Mouse (Mus musculus) hindbrain, postnatal 0 days (tissue): ENCODE data around the gene Fam209. TPM values are rescaled to one million over a fixed set of nuclear protein-coding genes. Genes with fewer than 3 reads are reported as not detected.

Experiments
- ATAC-seq: fragments of 200-750 bp; cut with Nextera tagmentation; 2 replicates; pipeline ENCODE4 v1.8.0; 2017; ENCODE audit warnings: mild to moderate bottlenecking, moderate TSS enrichment, moderate library complexity
- DNase-seq: peaks from one replicate; pipeline ENCODE4 v3.0.0-alpha.2; 2015; ENCODE audit warnings: low spot score
- H3K27ac ChIP-seq: fragments of 300-500 bp; sonication (generic); 2 replicates; pipeline ENCODE4 v1.5.1; 2014; ENCODE audit warnings: mild to moderate bottlenecking
- H3K27me3 ChIP-seq: fragments of 300-500 bp; sonication (generic); 2 replicates; pipeline ENCODE4 v1.6.1; 2014; ENCODE audit warnings: low read length, mixed read lengths; ENCODE audit not compliant: insufficient read depth
- H3K36me3 ChIP-seq: fragments of 300-500 bp; sonication (generic); 2 replicates; pipeline ENCODE4 v1.6.1; 2014; ENCODE audit warnings: low read length, mixed read lengths; ENCODE audit not compliant: insufficient read depth
- H3K4me1 ChIP-seq: fragments of 300-500 bp; sonication (generic); 2 replicates; pipeline ENCODE4 v1.6.1; 2014; ENCODE audit warnings: antibody characterized with exemption, low read length, mixed read lengths; ENCODE audit not compliant: insufficient read depth
- H3K4me2 ChIP-seq: fragments of 300-500 bp; sonication (generic); 2 replicates; pipeline ENCODE4 v1.6.1; 2014; ENCODE audit warnings: low read depth, mild to moderate bottlenecking, low read length, moderate library complexity, mixed read lengths
- H3K4me3 ChIP-seq: fragments of 300-500 bp; sonication (generic); 2 replicates; pipeline ENCODE4 v1.5.1; 2014; ENCODE audit warnings: low read length
- H3K9ac ChIP-seq: fragments of 300-500 bp; sonication (generic); replicated peaks from 2 replicates; pipeline ENCODE4 v1.6.1; 2014; ENCODE audit warnings: mild to moderate bottlenecking, low read length, moderate library complexity, mixed read lengths
- H3K9me3 ChIP-seq: fragments of 300-500 bp; sonication (generic); 2 replicates; pipeline ENCODE4 v1.6.1; 2016; ENCODE audit warnings: low read length, mixed read lengths
- CTCF ChIP-seq: IDR thresholded peaks from 2 replicates; pipeline ENCODE4 v1.5.1; 2016; ENCODE audit warnings: antibody characterized with exemption, control low read depth, low read depth
- WGBS: fragments of 180-500 bp; shearing (Covaris S2); extraction: QIAGEN DNeasy Blood & Tissue Kit; methylation state at CpG from one replicate; pipeline ENCODE4 v1.1.7; 2014; 5-methylcytosine and 5-hydroxymethylcytosine counted together
- polyA plus RNA-seq: library from polyadenylated mRNA; unstranded; fragments of >200 nt; fragmentation: Nextera tagmentation; extraction: Ambion mirVana; gene quantifications from 2 replicates; pipeline ENCODE4 v1.2.1, GENCODE M21; 2015
- total RNA-seq: library from RNA; depleted of rRNA; stranded (reverse); fragments of >200 nt; gene quantifications from 2 replicates; pipeline ENCODE4 v1.2.3, GENCODE M21; 2014

The Fam209 gene
- total and polyA plus RNA-seq, 2 experiments from 2014 or later: 0.58 TPM; not detected in 1

GRCm38 (mm10) chr2:172483766-172484413 is 11.6 kb downstream of the Fam209 start:
- ATAC-seq (peak; percentile 65), DNase-seq (peak; percentile 67)
- H3K9me3 ChIP-seq: no peaks in the 10 kb centered on the region
- H3K4me1 ChIP-seq: no peaks in the 10 kb centered on the region
- no peak for TF ChIP-seq CTCF
- no peak overlapping the region for H3K4me3 ChIP-seq
- no peaks in the 10 kb centered on the region for H3K36me3 ChIP-seq
- no peaks in the 10 kb centered on the region for H3K27me3 ChIP-seq
- WGBS: 66% methylated on average over 14 of the region's 14 CpGs
- H3K4me2 ChIP-seq: no peak overlapping the region
- H3K9ac ChIP-seq: no peak overlapping the region
- H3K27ac ChIP-seq: no peak overlapping the region

GRCm38 (mm10) chr2:172484696-172485370 is 12.5 kb downstream of the Fam209 start:
- Histone ChIP-seq H3K4me2 (no peak overlapping the region), H3K4me1 (no peaks in the 10 kb centered on the region), H3K27me3 (no peaks in the 10 kb centered on the region), H3K9me3 (no peaks in the 10 kb centered on the region), H3K9ac (no peak overlapping the region), H3K27ac (no peak overlapping the region), H3K4me3 (no peak overlapping the region), H3K36me3 (no peaks in the 10 kb centered on the region)
- no peak for TF ChIP-seq CTCF
- DNase-seq (no peak), ATAC-seq (no peak)
- 51% methylated on average over 12 of the region's 12 CpGs for WGBS

- no peaks in the 10 kb centered on the region for H3K9me3 ChIP-seq
- 69% methylated on average over 8 of the region's 8 CpGs for WGBS
- DNase-seq (no peak), ATAC-seq (no peak)
- no peak overlapping the region for H3K27ac ChIP-seq
- H3K36me3 ChIP-seq: no peaks in the 10 kb centered on the region
- no peak overlapping the region for H3K9ac ChIP-seq
- no peak for TF ChIP-seq CTCF
- no peaks in the 10 kb centered on the region for H3K27me3 ChIP-seq
- no peak overlapping the region for H3K4me2 ChIP-seq
- no peaks in the 10 kb centered on the region for H3K4me1 ChIP-seq
- no peak overlapping the region for H3K4me3 ChIP-seq
Measured at GRCm38 (mm10) chr2:172496736-172497345, 24.5 kb downstream of the Fam209 start.

- no peak for TF ChIP-seq CTCF
- WGBS: 26% methylated on average over 3 of the region's 3 CpGs
- Histone ChIP-seq H3K9me3 (no peaks in the 10 kb centered on the region), H3K9ac (no peak overlapping the region), H3K27me3 (no peaks in the 10 kb centered on the region), H3K36me3 (no peaks in the 10 kb centered on the region), H3K4me2 (no peak overlapping the region), H3K27ac (no peak overlapping the region), H3K4me3 (no peak overlapping the region), H3K4me1 (no peaks in the 10 kb centered on the region)
- ATAC-seq (no peak), DNase-seq (no peak)
Measured at GRCm38 (mm10) chr2:172498823-172499222, 26.5 kb downstream of the Fam209 start.

GRCm38 (mm10) chr2:172500752-172501316 is 28.5 kb downstream of the Fam209 start:
- Histone ChIP-seq H3K4me3 (no peak overlapping the region), H3K27ac (no peak overlapping the region), H3K36me3 (no peaks in the 10 kb centered on the region), H3K4me2 (no peak overlapping the region), H3K9ac (no peak overlapping the region), H3K27me3 (no peaks in the 10 kb centered on the region), H3K4me1 (no peaks in the 10 kb centered on the region), H3K9me3 (no peaks in the 10 kb centered on the region)
- DNase-seq (no peak), ATAC-seq (no peak)
- no peak for TF ChIP-seq CTCF
- WGBS: 59% methylated on average over 7 of the region's 7 CpGs

GRCm38 (mm10) chr2:172501341-172501740 is 29.0 kb downstream of the Fam209 start:
- no peak overlapping the region for H3K27ac ChIP-seq
- H3K27me3 ChIP-seq: no peaks in the 10 kb centered on the region
- no peak overlapping the region for H3K4me3 ChIP-seq
- H3K36me3 ChIP-seq: no peaks in the 10 kb centered on the region
- H3K4me1 ChIP-seq: no peaks in the 10 kb centered on the region
- no peak; the same call in 1 of the 2 replicates for ATAC-seq
- no peak overlapping the region for H3K4me2 ChIP-seq
- H3K9ac ChIP-seq: no peak overlapping the region
- H3K9me3 ChIP-seq: no peaks in the 10 kb centered on the region
- 9% methylated on average over 4 of the region's 4 CpGs for WGBS
- TF ChIP-seq CTCF: peak; percentile 90
- peak; percentile 78 for DNase-seq
